Comparison of ENCODE assay signal across 9 mouse cellular contexts in genomic region chr7:110780520-110780919, GRCm38 (mm10). TPM values are rescaled to one million over a fixed set of nuclear protein-coding genes. Genes with fewer than 3 reads are reported as not detected.
A peak's percentile ranks its signal among the peaks of the same experiment; 100 is the strongest.
DNase-seq lines count a peak whose midpoint lies in the region; ATAC-seq and TF ChIP-seq lines count a peak whose summit lies in the region.
"Had no signal": no experiment of that assay in that cellular context is flagged by ENCODE, and none has a peak within 500 bp of the region (broad histone marks: within the 10 kb centered on the region; RNA-seq: fewer than 3 reads in every experiment).

No protein-coding gene starts in this region.

- 75% methylated on average over 4 of the region's 4 CpGs for WGBS in liver, postnatal 0 days (ENCODE audit: insufficient replicate concordance)

- ATAC-seq in liver, postnatal 0 days = no peak

- no peak for TF ChIP-seq EP300 in liver, postnatal 0 days (IDR thresholded peaks at IDR 0.05; ENCODE audit: low read depth)

- peak; percentile 36 for DNase-seq in adrenal gland, postnatal 10 days
- no peak for DNase-seq in adrenal gland, adult 18-20 months (ENCODE audit: low spot score in 2 of 2)
- DNase-seq in layer of hippocampus, adult 2 months (ENCODE audit: low spot score in 2 of 2) = no peak
- no peak for DNase-seq in layer of hippocampus, adult 11-12 months (ENCODE audit: low spot score)
- DNase-seq in adrenal gland, postnatal 25 days = peak; percentile 33
- no peak for DNase-seq in liver, postnatal 0 days
- no peak for DNase-seq in testis, postnatal 14 days (ENCODE audit: low spot score)
- no peak for DNase-seq in kidney, adult 8-10 months

- no peak overlapping the region for H3K4me3 ChIP-seq in layer of hippocampus, adult 2 months
- no peak overlapping the region for H3K4me3 ChIP-seq in liver, postnatal 0 days (ENCODE audit: low read depth, low read length)
- H3K4me3 ChIP-seq: midbrain, embryonic 12.5 days had no signal

- peak overlapping the region; percentile 66 for H3K4me2 ChIP-seq in liver, postnatal 0 days (ENCODE audit: low read depth, low read length)
- H3K4me2 ChIP-seq: midbrain, embryonic 12.5 days had no signal

- TF ChIP-seq CTCF in layer of hippocampus, adult 2 months (conservative IDR thresholded peaks at IDR 0.05) = no peak
- TF ChIP-seq CTCF in liver, postnatal 0 days (IDR thresholded peaks at IDR 0.05; ENCODE audit: low read depth) = no peak

- H3K9ac ChIP-seq in liver, postnatal 0 days (replicated peaks) = no peak overlapping the region
- H3K9ac ChIP-seq: midbrain, embryonic 12.5 days had no signal

- H3K9me3 ChIP-seq in liver, postnatal 0 days (ENCODE audit: low read length) = no peaks in the 10 kb centered on the region
- H3K9me3 ChIP-seq: midbrain, embryonic 12.5 days had no signal

- H3K27me3 ChIP-seq in liver, postnatal 0 days (ENCODE audit: insufficient read depth, low read length) = no peaks in the 10 kb centered on the region
- H3K27me3 ChIP-seq: midbrain, embryonic 12.5 days had no signal

- H3K36me3 ChIP-seq in liver, postnatal 0 days (replicated peaks; ENCODE audit: insufficient read depth, low read length) = peaks cover 21% of the 10 kb centered on the region
- H3K36me3 ChIP-seq: midbrain, embryonic 12.5 days had no signal

- H3K4me1 ChIP-seq in liver, postnatal 0 days (ENCODE audit: insufficient read depth) = peaks cover 54% of the 10 kb centered on the region
- H3K4me1 ChIP-seq: midbrain, embryonic 12.5 days had no signal

- peak overlapping the region; percentile 86 for H3K27ac ChIP-seq in layer of hippocampus, adult 2 months
- peak overlapping the region; percentile 52 for H3K27ac ChIP-seq in liver, postnatal 0 days (ENCODE audit: low read depth)
- H3K27ac ChIP-seq: midbrain, embryonic 12.5 days had no signal

RNA-seq across cellular contexts. Expression of gene Ampd3, which starts 12.5 kb away (rescaled TPM):
- total RNA-seq in adrenal gland, postnatal 10 days (2021) = 10 to 100 TPM; 16.7 to 22.7 TPM
- 10 to 100 TPM; 18.8 to 22.6 TPM for total RNA-seq in adrenal gland, adult 18-20 months (2021)
- 10 to 100 TPM; 20.8 to 25.1 TPM for total RNA-seq in layer of hippocampus, adult 2 months (2021)
- 18.9 and 24.6 TPM in 2 replicates for total RNA-seq in adrenal gland, postnatal 25 days (2021)
- polyA plus RNA-seq in liver, postnatal 0 days (2015; fragmentation: Nextera tagmentation; extraction: Ambion mirVana) = 12.3 and 16.6 TPM in 2 replicates

Comparison
In these comparisons a context has a peak if more than half of its experiments do, and no peak if none do; other contexts are left out.
1. DNase-seq: peak in adrenal gland, postnatal 10 days (single experiment) and adrenal gland, postnatal 25 days (single experiment); none in adrenal gland, adult 18-20 months (0 of 2), layer of hippocampus, adult 2 months (0 of 2), layer of hippocampus, adult 11-12 months (single experiment), liver, postnatal 0 days (single experiment), testis, postnatal 14 days (single experiment) and kidney, adult 8-10 months (0 of 2).